Mouse (Mus musculus): ENCODE results near the gene Samd4b.
"Not testable (repeated sequence)": the region's sequence is repeated elsewhere in the genome, so short reads cannot be mapped to it uniquely, and the experiment has no call there.

DNA sequence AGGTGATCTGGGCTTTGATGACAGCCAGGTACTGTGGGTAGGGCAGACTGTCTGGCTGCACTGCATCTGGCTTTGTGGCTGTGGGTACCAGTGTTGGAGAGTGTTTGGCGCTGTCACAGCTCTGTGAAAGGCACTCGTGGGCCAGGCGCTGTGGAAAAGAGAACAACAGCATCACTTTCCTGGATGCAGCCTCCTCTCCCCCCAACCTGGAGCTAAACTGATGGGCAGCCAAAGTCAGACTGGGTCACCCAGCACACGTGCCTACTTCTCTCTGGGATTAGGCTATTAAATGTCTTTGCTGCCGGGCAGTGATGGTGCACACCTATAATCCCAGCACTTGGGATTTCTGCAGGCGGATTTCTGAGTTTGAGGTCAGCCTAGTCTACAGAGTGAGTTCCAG is 211.1 kb downstream of the Samd4b start:
- TF ChIP-seq POLR2AphosphoS2 (IDR thresholded peaks at IDR 0.05; ENCODE audit: low read length); EP300 (IDR thresholded peaks at IDR 0.05; ENCODE audit: low read depth in 1 of 2, low read length in 2 of 2); MAFK (IDR thresholded peaks at IDR 0.05; ENCODE audit: borderline replicate concordance, low read depth, low read length); ZNF384 (IDR thresholded peaks at IDR 0.05; ENCODE audit: low read depth, low read length); HCFC1 (IDR thresholded peaks at IDR 0.05; ENCODE audit: low read depth, low read length); CTCF (IDR thresholded peaks at IDR 0.05 in 2 of 3, conservative IDR thresholded peaks at IDR 0.05 in 1 of 3; ENCODE audit: control insufficient read depth in 1 of 3, insufficient read depth in 1 of 3, low read depth in 2 of 3, low read length in 3 of 3, poor library complexity in 1 of 3, severe bottlenecking in 1 of 3); USF2 (IDR thresholded peaks at IDR 0.05; ENCODE audit: borderline replicate concordance in 1 of 2, insufficient read depth in 1 of 2, low read depth in 1 of 2, low read length in 2 of 2); BHLHE40 (IDR thresholded peaks at IDR 0.05; ENCODE audit: borderline replicate concordance, low read depth, low read length); POLR2A (IDR thresholded peaks at IDR 0.05; ENCODE audit: control insufficient read depth in 1 of 2, insufficient read depth in 1 of 2, low read depth in 1 of 2, low read length in 2 of 2, poor library complexity in 1 of 2); RAD21 (IDR thresholded peaks at IDR 0.05; ENCODE audit: low read depth, low read length); TCF12 (IDR thresholded peaks at IDR 0.05; ENCODE audit: low read depth, low read length); ZMIZ1 (IDR thresholded peaks at IDR 0.05; ENCODE audit: low read depth, low read length): not testable (repeated sequence)

Data from MEL (cell line).